Mouse (Mus musculus) erythroblast, embryonic 14.5 days (primary cell): Measurements from ENCODE around the gene Phgr1.

ENCODE experiments used
- GATA1 ChIP-seq: IDR thresholded peaks from 2 replicates; pipeline ENCODE4 v1.6.1; 2012; ENCODE audit warnings: low read length, inconsistent platforms, mixed read lengths
- TAL1 ChIP-seq: IDR thresholded peaks from 3 replicates; pipeline ENCODE4 v1.6.1; 2012; ENCODE audit warnings: low read length, inconsistent platforms, mixed read lengths

DNA sequence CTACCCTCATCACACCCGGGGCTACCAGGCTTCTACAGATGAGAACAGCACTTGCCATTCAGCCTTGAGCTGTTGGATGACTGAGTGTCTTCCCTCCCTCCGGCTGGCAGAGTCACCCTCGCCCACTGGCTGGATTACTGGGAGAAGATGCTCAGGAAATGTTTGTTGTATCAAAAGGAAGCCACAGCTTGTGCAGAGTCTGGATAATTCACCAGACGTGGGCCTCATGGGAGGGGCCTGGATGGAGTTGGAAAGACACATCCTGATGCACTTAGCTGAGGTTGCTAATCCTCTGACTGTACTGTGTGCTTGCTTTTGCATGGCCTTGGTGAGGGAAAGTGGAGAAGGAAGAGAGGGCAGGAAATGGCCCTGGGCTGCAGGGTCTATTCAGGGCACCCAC lies 16.5 kb upstream of the Phgr1 start:
- no peak for TF ChIP-seq TAL1
- TF ChIP-seq GATA1, result no peak
